Mouse (Mus musculus): ENCODE data around the gene Zfp422.
"Not testable (repeated sequence)": the region's sequence is repeated elsewhere in the genome, so short reads cannot be mapped to it uniquely, and the experiment has no call there.

- TF ChIP-seq CTCF (IDR thresholded peaks at IDR 0.05); EP300 (IDR thresholded peaks at IDR 0.05; ENCODE audit: insufficient read depth, low read depth, low read length); POLR2A (IDR thresholded peaks at IDR 0.05; ENCODE audit: insufficient read depth, low read depth, low read length): not testable (repeated sequence)
These were observed 27.8 kb downstream of the Zfp422 start for GRCm38 (mm10) chr6:116600969-116601368.

Data from heart, adult 2 months (tissue).